Mouse (Mus musculus) limb, embryonic 13.5 days (tissue): Measurements from ENCODE around the gene Gm10663. TPM values are rescaled to one million over a fixed set of nuclear protein-coding genes. Genes with fewer than 3 reads are reported as not detected.

Experiments used
- ATAC-seq: fragments of 200-750 bp; cut with Nextera tagmentation; 2 replicates; pipeline ENCODE4 v1.8.0; 2017; ENCODE audit warnings: low read depth, moderate number of reproducible peaks, moderate TSS enrichment; ENCODE audit not compliant: low FRiP score
- H3K27ac ChIP-seq: fragments of 300-500 bp; sonication (generic); 2 replicates; pipeline ENCODE4 v1.5.1; 2015; ENCODE audit warnings: inconsistent platforms, mild to moderate bottlenecking, moderate library complexity
- H3K27me3 ChIP-seq: fragments of 300-500 bp; sonication (generic); 2 replicates; pipeline ENCODE4 v1.6.1; 2015; ENCODE audit warnings: mild to moderate bottlenecking, inconsistent platforms
- H3K36me3 ChIP-seq: fragments of 300-500 bp; sonication (generic); 2 replicates; pipeline ENCODE4 v1.6.1; 2015; ENCODE audit warnings: inconsistent platforms, mild to moderate bottlenecking, moderate library complexity
- H3K4me1 ChIP-seq: fragments of 300-500 bp; sonication (generic); 2 replicates; pipeline ENCODE4 v1.6.1; 2015; ENCODE audit warnings: inconsistent platforms
- H3K4me2 ChIP-seq: fragments of 300-500 bp; sonication (generic); replicated peaks from 2 replicates; pipeline ENCODE4 v1.6.1; 2015; ENCODE audit warnings: inconsistent platforms, mild to moderate bottlenecking, moderate library complexity
- H3K4me3 ChIP-seq: fragments of 300-500 bp; sonication (generic); 2 replicates; pipeline ENCODE4 v1.5.1; 2015; ENCODE audit warnings: moderate library complexity, mild to moderate bottlenecking, inconsistent platforms
- H3K9ac ChIP-seq: fragments of 300-500 bp; sonication (generic); 2 replicates; pipeline ENCODE4 v1.6.1; 2015; ENCODE audit warnings: mild to moderate bottlenecking, inconsistent platforms
- H3K9me3 ChIP-seq: fragments of 300-500 bp; sonication (generic); 2 replicates; pipeline ENCODE4 v1.6.1; 2016; ENCODE audit warnings: inconsistent platforms
- whole genome bisulfite sequencing: fragments of 180-500 bp; shearing (Covaris S2); methylation state at CpG from one replicate; pipeline ENCODE4 v1.1.7; 2015; 5-methylcytosine and 5-hydroxymethylcytosine counted together
- polyA plus RNA-seq: library from polyadenylated mRNA; unstranded; fragments of >200 nt; fragmentation: Nextera tagmentation; extraction: Ambion mirVana; gene quantifications from 2 replicates; pipeline ENCODE4 v1.2.1, GENCODE M21; 2015

Gm10663 gene
- polyA plus RNA-seq = not detected in 2 replicates

- H3K27ac ChIP-seq = no peak within 1 kb of the TSS
- no peak for ATAC-seq
- 0 out of 2 replicates have a peak, but pooled peaks cover 5% of the 10 kb centered on the region for H3K4me1 ChIP-seq
- no peak within 1 kb of the TSS for H3K9ac ChIP-seq
- no peak within 1 kb of the TSS for H3K4me2 ChIP-seq
- H3K27me3 ChIP-seq = no peaks in the 10 kb centered on the region
- no peaks in the 10 kb centered on the region for H3K36me3 ChIP-seq
- H3K9me3 ChIP-seq = no peaks in the 10 kb centered on the region
- no peak within 1 kb of the TSS for H3K4me3 ChIP-seq
- 85% methylated on average over 2 of the region's 2 CpGs for WGBS
These were observed at the start of gene Gm10663 for GRCm38 (mm10) chr8:65074733-65075132. Gene Gm10663 (plus strand): TSS chr8:65075033.

DNA sequence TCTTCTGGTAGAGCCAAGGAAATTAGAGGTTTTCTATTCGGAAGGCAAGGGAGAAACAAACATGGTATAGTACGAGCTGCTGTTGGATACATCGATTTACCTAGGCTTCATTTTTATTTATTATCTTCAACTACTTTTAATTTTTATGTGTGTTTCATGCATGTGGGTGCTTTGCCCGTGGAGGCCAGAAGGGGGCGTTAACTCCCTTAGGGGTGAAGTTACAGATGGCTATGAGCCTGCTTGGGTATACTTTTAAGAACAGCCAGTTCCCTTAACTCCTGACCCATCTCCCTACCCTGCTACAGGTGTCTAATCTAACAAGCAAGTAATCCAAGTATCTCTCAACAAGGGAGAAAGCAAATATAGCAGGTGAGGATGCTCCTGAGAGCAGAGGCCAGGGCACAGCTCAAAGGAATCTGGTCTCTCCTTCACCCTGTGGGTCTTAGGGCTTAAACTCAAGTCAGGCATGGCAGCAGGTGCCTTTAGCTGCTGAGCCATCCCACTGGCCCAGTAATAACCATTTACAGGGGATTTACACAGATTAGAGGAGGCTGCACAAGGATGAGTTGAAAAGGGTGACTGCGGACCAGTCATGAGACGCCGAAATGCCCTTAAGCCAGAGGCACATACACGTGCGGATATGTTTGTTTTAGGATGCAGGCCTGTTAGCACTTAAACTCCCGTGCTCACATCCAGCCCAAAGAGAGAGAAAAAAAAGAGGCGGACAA, 45.7 kb upstream of the Gm10663 start:
- H3K27ac ChIP-seq = no peak overlapping the region
- no peaks in the 10 kb centered on the region for H3K27me3 ChIP-seq
- WGBS = 65% methylated on average over 12 of the region's 12 CpGs
- H3K4me2 ChIP-seq = no peak overlapping the region
- no peak for ATAC-seq
- peaks cover 27% of the 10 kb centered on the region for H3K4me1 ChIP-seq
- H3K9me3 ChIP-seq = no peaks in the 10 kb centered on the region
- H3K36me3 ChIP-seq = no peaks in the 10 kb centered on the region
- no peak overlapping the region for H3K4me3 ChIP-seq
- H3K9ac ChIP-seq = no peak overlapping the region

- no peaks in the 10 kb centered on the region for H3K36me3 ChIP-seq
- WGBS = 44% methylated on average over 4 of the region's 4 CpGs
These were observed 45.1 kb upstream of the Gm10663 start for GRCm38 (mm10) chr8:65029776-65030175.

DNA sequence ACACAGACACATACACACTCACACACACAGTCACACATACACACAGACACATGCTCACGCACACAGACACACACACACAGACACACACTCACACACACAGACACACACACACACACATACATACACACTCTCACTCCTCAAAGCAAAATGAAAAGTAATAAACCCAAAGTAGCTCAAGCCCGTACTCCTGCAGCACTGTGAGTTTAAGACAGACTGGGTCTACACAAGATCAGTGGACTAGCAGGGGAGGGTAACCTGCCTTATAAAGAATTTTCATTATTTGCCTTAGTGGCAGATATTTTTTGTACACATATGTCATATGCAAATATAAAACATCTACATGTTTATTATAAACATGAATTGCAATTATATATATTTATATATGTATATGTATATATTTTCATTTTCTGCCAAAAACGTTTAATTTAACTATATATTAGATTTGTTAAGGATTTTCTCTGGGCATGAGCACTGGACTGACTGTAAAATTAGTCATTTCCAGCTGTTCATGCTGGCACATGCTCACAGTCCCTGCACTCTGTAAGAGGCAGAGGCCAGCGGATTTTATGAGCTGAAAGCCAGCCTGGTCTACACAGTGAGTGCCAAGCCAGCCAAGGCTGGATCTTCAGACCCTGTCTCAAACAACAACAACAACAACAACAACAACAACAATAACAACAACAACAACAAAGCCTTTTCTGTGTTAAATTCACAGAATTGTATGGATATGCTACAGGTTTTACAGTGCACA, 43.9 kb upstream of the Gm10663 start:
- peak overlapping the region; percentile 39; the same call in 1 of the 2 replicates for H3K27ac ChIP-seq
- no peak overlapping the region for H3K4me2 ChIP-seq
- H3K4me3 ChIP-seq = no peak overlapping the region
- no peaks in the 10 kb centered on the region for H3K36me3 ChIP-seq
- WGBS = 41% methylated on average over 4 of the region's 4 CpGs
- peaks cover 41% of the 10 kb centered on the region for H3K4me1 ChIP-seq
- H3K9ac ChIP-seq = no peak overlapping the region
- peak; percentile 82 for ATAC-seq
- no peaks in the 10 kb centered on the region for H3K9me3 ChIP-seq
- H3K27me3 ChIP-seq = no peaks in the 10 kb centered on the region

More at GRCm38 (mm10) chr8:65029776-65030175, 45.1 kb upstream of the Gm10663 start:
- no peak overlapping the region for H3K4me2 ChIP-seq
- H3K9me3 ChIP-seq = no peaks in the 10 kb centered on the region
- ATAC-seq = no peak
- no peaks in the 10 kb centered on the region for H3K27me3 ChIP-seq
- H3K9ac ChIP-seq = no peak overlapping the region
- H3K4me1 ChIP-seq = peaks cover 33% of the 10 kb centered on the region
- H3K27ac ChIP-seq = no peak overlapping the region
- H3K4me3 ChIP-seq = no peak overlapping the region

DNA sequence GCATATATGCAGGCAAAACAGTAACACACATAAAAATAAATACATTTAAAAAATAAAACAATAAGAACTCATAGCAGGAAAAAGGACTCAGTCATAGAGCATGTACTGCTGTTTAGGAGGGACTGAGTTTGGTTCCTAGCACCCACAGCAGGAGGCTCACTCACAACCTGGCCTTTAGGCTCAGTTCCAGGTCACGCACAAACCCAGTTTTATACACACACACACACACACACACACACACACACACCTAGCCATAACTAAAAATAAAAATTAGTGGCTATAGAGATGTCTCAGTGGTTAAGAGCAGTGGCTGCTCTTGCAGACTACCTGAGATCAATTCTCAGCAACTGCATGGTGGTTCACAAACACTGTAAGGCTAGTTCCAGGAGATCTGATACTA, 42.7 kb upstream of the Gm10663 start:
- ATAC-seq = no peak
- no peak overlapping the region for H3K9ac ChIP-seq
- H3K36me3 ChIP-seq = no peaks in the 10 kb centered on the region
- H3K4me2 ChIP-seq = no peak overlapping the region
- H3K27ac ChIP-seq = no peak overlapping the region
- peaks cover 41% of the 10 kb centered on the region for H3K4me1 ChIP-seq
- WGBS = 89% methylated on average over 1 of the region's 1 CpGs
- H3K9me3 ChIP-seq = no peaks in the 10 kb centered on the region
- H3K27me3 ChIP-seq = no peaks in the 10 kb centered on the region
- H3K4me3 ChIP-seq = no peak overlapping the region

DNA sequence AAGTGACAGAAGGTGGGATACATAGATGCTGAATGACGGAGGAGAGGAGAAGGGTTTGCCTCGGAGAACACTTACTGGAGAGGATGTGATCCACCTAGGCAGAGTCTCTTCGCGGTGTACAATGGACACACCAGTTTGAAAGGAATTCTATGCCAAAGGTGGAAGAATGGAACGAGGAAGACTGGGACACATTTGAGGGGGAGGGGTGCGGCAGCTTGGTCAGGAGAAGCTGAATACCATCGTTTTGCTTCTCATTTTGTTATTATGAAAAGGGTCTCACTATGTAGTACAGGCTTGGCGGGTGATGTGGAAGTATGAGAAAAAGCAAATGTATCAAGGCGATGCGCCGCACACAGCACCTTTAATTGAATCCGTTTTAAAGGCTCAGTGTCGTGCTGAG, 41.8 kb upstream of the Gm10663 start:
- WGBS = 83% methylated on average over 13 of the region's 13 CpGs

DNA sequence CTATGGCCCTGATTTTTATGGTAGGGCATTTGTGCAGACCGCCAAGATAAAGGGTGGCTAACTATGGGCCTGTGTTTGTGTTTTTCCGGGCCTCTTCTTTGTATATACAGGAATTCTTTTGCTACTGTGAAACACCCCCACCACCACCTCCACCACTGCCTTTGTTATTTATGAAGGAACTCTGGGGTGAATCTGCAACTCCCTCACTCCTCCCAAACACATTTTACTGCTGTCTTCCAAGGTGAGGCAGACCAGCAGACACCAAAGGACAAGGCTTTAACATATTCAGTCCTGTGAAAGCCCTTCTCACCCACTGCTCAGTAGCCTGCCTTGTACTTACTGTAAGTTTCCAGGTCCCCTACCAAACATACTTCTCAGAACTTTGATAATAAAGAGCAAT, 40.7 kb upstream of the Gm10663 start:
- Histone ChIP-seq H3K4me1 (peaks cover 47% of the 10 kb centered on the region), H3K36me3 (no peaks in the 10 kb centered on the region), H3K4me3 (no peak overlapping the region), H3K9ac (no peak overlapping the region), H3K27ac (peak overlapping the region; percentile 44; the same call in 1 of the 2 replicates), H3K9me3 (no peaks in the 10 kb centered on the region), H3K4me2 (no peak overlapping the region; the same call in 1 of the 2 replicates), H3K27me3 (no peaks in the 10 kb centered on the region)
- no peak for ATAC-seq
- whole genome bisulfite sequencing = 18% methylated on average over 2 of the region's 2 CpGs

More for the DNA sequence above, 41.8 kb upstream of the Gm10663 start:
- no peaks in the 10 kb centered on the region for H3K27me3 ChIP-seq
- H3K36me3 ChIP-seq = no peaks in the 10 kb centered on the region
- peaks cover 48% of the 10 kb centered on the region for H3K4me1 ChIP-seq
- H3K9me3 ChIP-seq = no peaks in the 10 kb centered on the region
- H3K4me3 ChIP-seq = no peak overlapping the region
- H3K27ac ChIP-seq = no peak overlapping the region
- no peak overlapping the region for H3K4me2 ChIP-seq
- no peak overlapping the region for H3K9ac ChIP-seq
- no peak for ATAC-seq

DNA sequence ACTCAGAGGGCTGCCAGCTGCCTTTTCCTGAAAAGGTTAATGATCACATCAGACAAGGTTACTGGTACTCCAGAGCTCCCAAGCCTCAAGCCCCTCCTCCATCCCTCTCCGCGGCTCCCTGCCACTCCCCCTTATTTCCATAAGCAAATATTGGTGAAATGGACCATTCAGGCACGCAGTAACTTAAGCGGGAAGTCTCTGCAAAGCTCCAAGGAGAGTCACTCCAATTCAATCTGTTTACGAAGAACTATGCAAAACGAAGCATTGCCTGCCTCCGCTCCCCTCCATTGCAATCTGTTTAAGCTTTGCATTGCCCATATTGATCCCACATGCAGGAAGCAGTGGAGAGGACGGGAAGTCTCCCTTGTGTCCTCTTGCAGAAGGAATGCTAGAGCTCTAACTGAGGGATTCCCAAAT, 37.7 kb upstream of the Gm10663 start, which contains the start of gene Apela:
Apela (minus strand) TSS at position 220 of the 417 bp plus-strand sequence.
- H3K4me1 ChIP-seq = peaks cover 31% of the 10 kb centered on the region
- H3K27me3 ChIP-seq = no peaks in the 10 kb centered on the region
- no peak within 1 kb of the TSS; the same call in 1 of the 2 replicates for H3K27ac ChIP-seq
- peak within 1 kb of the TSS; percentile 41 for H3K4me3 ChIP-seq
- no peaks in the 10 kb centered on the region for H3K36me3 ChIP-seq
- peak within 1 kb of the TSS; percentile 32; the same call in 1 of the 2 replicates for H3K9ac ChIP-seq
- 0% methylated on average over 8 of the region's 8 CpGs for WGBS
- peak within 1 kb of the TSS; percentile 71 for H3K4me2 ChIP-seq
- no peaks in the 10 kb centered on the region for H3K9me3 ChIP-seq
- ATAC-seq = peak; percentile 83

GRCm38 (mm10) chr8:65046565-65046964, 28.3 kb upstream of the Gm10663 start:
- WGBS = 62% methylated on average over 5 of the region's 5 CpGs
- no peak overlapping the region for H3K4me2 ChIP-seq
- H3K36me3 ChIP-seq = no peaks in the 10 kb centered on the region
- H3K9me3 ChIP-seq = no peaks in the 10 kb centered on the region
- H3K9ac ChIP-seq = no peak overlapping the region
- H3K4me3 ChIP-seq = no peak overlapping the region
- no peaks in the 10 kb centered on the region for H3K4me1 ChIP-seq
- no peak overlapping the region for H3K27ac ChIP-seq
- H3K27me3 ChIP-seq = no peaks in the 10 kb centered on the region
- ATAC-seq = peak; percentile 24; the same call in 1 of the 2 replicates

- Histone ChIP-seq H3K27ac (no peak overlapping the region), H3K4me1 (no peaks in the 10 kb centered on the region), H3K27me3 (no peaks in the 10 kb centered on the region), H3K4me3 (no peak overlapping the region), H3K4me2 (no peak overlapping the region), H3K36me3 (no peaks in the 10 kb centered on the region), H3K9ac (no peak overlapping the region), H3K9me3 (no peaks in the 10 kb centered on the region)
- WGBS = 87% methylated on average over 4 of the region's 4 CpGs
- ATAC-seq = no peak
These were observed 27.6 kb upstream of the Gm10663 start for GRCm38 (mm10) chr8:65047193-65047592.

GRCm38 (mm10) chr8:65047801-65048200, 27.0 kb upstream of the Gm10663 start:
- Histone ChIP-seq H3K9me3 (no peaks in the 10 kb centered on the region), H3K27me3 (no peaks in the 10 kb centered on the region), H3K27ac (no peak overlapping the region), H3K4me2 (no peak overlapping the region), H3K36me3 (no peaks in the 10 kb centered on the region), H3K9ac (no peak overlapping the region), H3K4me1 (no peaks in the 10 kb centered on the region), H3K4me3 (no peak overlapping the region)
- WGBS = 90% methylated on average over 4 of the region's 4 CpGs
- no peak for ATAC-seq

- H3K9ac ChIP-seq = no peak overlapping the region
- H3K36me3 ChIP-seq = no peaks in the 10 kb centered on the region
- H3K4me1 ChIP-seq = peaks cover 19% of the 10 kb centered on the region
- no peaks in the 10 kb centered on the region for H3K27me3 ChIP-seq
- ATAC-seq = no peak
- no peak overlapping the region for H3K4me2 ChIP-seq
- H3K4me3 ChIP-seq = no peak overlapping the region
- no peaks in the 10 kb centered on the region for H3K9me3 ChIP-seq
- peak overlapping the region; percentile 40 for H3K27ac ChIP-seq
- WGBS = 34% methylated on average over 3 of the region's 3 CpGs
These were observed 21.3 kb upstream of the Gm10663 start for GRCm38 (mm10) chr8:65053554-65053953.
